Mouse (Mus musculus) thymus, adult 2 months (tissue): Measurements from ENCODE around the gene Cyb5r3.

Experiments
- CTCF ChIP-seq: fragments of 200-500 bp; IDR thresholded peaks from 2 replicates; pipeline ENCODE4 v1.5.1; 2012; ENCODE audit warnings: mild to moderate bottlenecking, control low read depth, low read length, moderate library complexity, borderline replicate concordance; ENCODE audit not compliant: control insufficient read depth, poor library complexity, insufficient read depth; ENCODE audit errors: extremely low read depth
- POLR2A ChIP-seq: fragments of 200-500 bp; IDR thresholded peaks from 2 replicates; pipeline ENCODE4 v1.6.1; 2012; ENCODE audit warnings: mild to moderate bottlenecking, low read length, control low read depth, moderate library complexity; ENCODE audit not compliant: control insufficient read depth, poor library complexity, insufficient read depth; ENCODE audit errors: extremely low read depth

DNA sequence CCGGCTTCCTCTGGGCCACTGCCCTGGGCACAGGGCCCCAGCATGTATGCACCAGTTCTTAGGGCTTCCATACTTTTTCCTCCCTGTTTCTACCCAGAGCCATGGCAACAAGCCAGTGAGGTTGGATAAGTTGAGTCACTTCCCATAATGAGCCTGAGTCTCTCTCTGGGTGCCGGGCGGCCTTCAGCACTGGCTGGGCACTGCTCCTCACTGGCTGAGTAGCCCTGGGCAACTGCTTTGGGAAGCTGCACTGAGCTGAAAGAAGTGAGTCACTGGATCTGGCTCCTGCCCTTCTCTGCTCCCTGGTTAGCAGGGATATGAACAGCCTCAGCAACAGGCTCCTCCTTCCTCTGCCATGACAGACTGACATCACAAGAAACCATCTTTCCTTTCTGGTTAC, 5.8 kb downstream of the Cyb5r3 start:
- TF ChIP-seq CTCF = no peak
- TF ChIP-seq POLR2A = no peak
